Mouse (Mus musculus) E14TG2a.4 (cell line): Measurements from ENCODE around the gene Dnttip2.
"Not testable (repeated sequence)": the region's sequence is repeated elsewhere in the genome, so short reads cannot be mapped to it uniquely, and the experiment has no call there.

Experiments
- H3K27me3 ChIP-seq: 2 replicates; pipeline ENCODE4 v1.6.1; 2014; ENCODE audit warnings: low read length, control low read depth; ENCODE audit not compliant: insufficient read depth
- H3K36me3 ChIP-seq: 2 replicates; pipeline ENCODE4 v1.6.1; 2014; ENCODE audit warnings: low read length, control low read depth; ENCODE audit not compliant: insufficient read depth
- H3K4me1 ChIP-seq: replicated peaks from 2 replicates; pipeline ENCODE4 v1.6.1; 2014; ENCODE audit warnings: low read depth, low read length, control low read depth
- H3K4me3 ChIP-seq: replicated peaks from 2 replicates; pipeline ENCODE4 v1.5.1; 2014; ENCODE audit warnings: mild to moderate bottlenecking, low read length
- H3K9me3 ChIP-seq: 2 replicates; pipeline ENCODE4 v1.6.1; 2014; ENCODE audit warnings: low read length, control low read depth
- CTCF ChIP-seq: conservative IDR thresholded peaks from 2 replicates; pipeline ENCODE4 v1.5.1; 2014; ENCODE audit warnings: low read length
- NANOG ChIP-seq: IDR thresholded peaks from 2 replicates; pipeline ENCODE4 v1.6.1; 2014; ENCODE audit warnings: borderline replicate concordance, low read length, mixed read lengths
- POU5F1 ChIP-seq: IDR thresholded peaks from 2 replicates; pipeline ENCODE4 v1.6.1; 2014; ENCODE audit warnings: low read length, borderline replicate concordance

Gene Dnttip2

GRCm38 (mm10) chr3:122274241-122275024 lies at the start of gene Dnttip2:
TSS of gene Dnttip2 (plus strand) at chr3:122274388.
- H3K9me3 ChIP-seq, result no peaks in the 10 kb centered on the region
- peak within 1 kb of the TSS; percentile 100 for H3K4me3 ChIP-seq
- H3K4me1 ChIP-seq, result peaks cover 64% of the 10 kb centered on the region
- TF ChIP-seq CTCF (no peak), POU5F1 (no peak), NANOG (no peak)
- no peaks in the 10 kb centered on the region for H3K27me3 ChIP-seq
- H3K36me3 ChIP-seq, result peaks cover 45% of the 10 kb centered on the region

- H3K9me3 ChIP-seq, H3K4me1 ChIP-seq, H3K27me3 ChIP-seq, H3K36me3 ChIP-seq, H3K4me3 ChIP-seq: not testable (repeated sequence)
These were observed 47.2 kb upstream of the Dnttip2 start for GRCm38 (mm10) chr3:122226972-122227371.

GRCm38 (mm10) chr3:122235772-122236171 lies 38.4 kb upstream of the Dnttip2 start:
- TF ChIP-seq CTCF, result no peak
- H3K4me1 ChIP-seq, result no peaks in the 10 kb centered on the region
- H3K9me3 ChIP-seq, result no peaks in the 10 kb centered on the region
- H3K27me3 ChIP-seq, result no peaks in the 10 kb centered on the region
- H3K36me3 ChIP-seq, result no peaks in the 10 kb centered on the region
- H3K4me3 ChIP-seq, result no peak overlapping the region

GRCm38 (mm10) chr3:122242876-122243275 lies 31.3 kb upstream of the Dnttip2 start:
- no peaks in the 10 kb centered on the region for H3K27me3 ChIP-seq
- TF ChIP-seq POU5F1, result no peak
- no peak for TF ChIP-seq NANOG
- TF ChIP-seq CTCF, result no peak
- H3K4me1 ChIP-seq, result peaks cover 41% of the 10 kb centered on the region
- H3K9me3 ChIP-seq, result no peaks in the 10 kb centered on the region
- peak overlapping the region; percentile 43 for H3K4me3 ChIP-seq
- H3K36me3 ChIP-seq, result no peaks in the 10 kb centered on the region; the same call in 1 of the 2 replicates

- no peaks in the 10 kb centered on the region for H3K27me3 ChIP-seq
- TF ChIP-seq CTCF (no peak), NANOG (no peak), POU5F1 (no peak)
These were observed 30.6 kb upstream of the Dnttip2 start for GRCm38 (mm10) chr3:122243416-122244167.

GRCm38 (mm10) chr3:122244759-122245158 lies 29.4 kb upstream of the Dnttip2 start:
- peaks cover 51% of the 10 kb centered on the region for H3K4me1 ChIP-seq
- TF ChIP-seq CTCF, result no peak
- no peak for TF ChIP-seq POU5F1
- no peak for TF ChIP-seq NANOG
- H3K36me3 ChIP-seq, result peaks cover 8% of the 10 kb centered on the region
- peak overlapping the region; percentile 53 for H3K4me3 ChIP-seq
- H3K27me3 ChIP-seq, result no peaks in the 10 kb centered on the region
- no peaks in the 10 kb centered on the region for H3K9me3 ChIP-seq

More at GRCm38 (mm10) chr3:122243416-122244167, 30.6 kb upstream of the Dnttip2 start:
- Histone ChIP-seq H3K4me3 (peak overlapping the region; percentile 43), H3K36me3 (peaks cover 2% of the 10 kb centered on the region), H3K4me1 (peaks cover 44% of the 10 kb centered on the region), H3K9me3 (no peaks in the 10 kb centered on the region)

- Histone ChIP-seq H3K36me3 (peaks cover 9% of the 10 kb centered on the region), H3K4me1 (peaks cover 56% of the 10 kb centered on the region), H3K9me3 (no peaks in the 10 kb centered on the region), H3K4me3 (peak within 1 kb of the TSS; percentile 96), H3K27me3 (no peaks in the 10 kb centered on the region)
- TF ChIP-seq POU5F1 (no peak), NANOG (no peak), CTCF (no peak)
These were observed 28.8 kb upstream of the Dnttip2 start, which contains the start of gene Gclm for GRCm38 (mm10) chr3:122245215-122245877. TSS of gene Gclm (plus strand) at chr3:122245557.

GRCm38 (mm10) chr3:122245878-122246332 lies 28.3 kb upstream of the Dnttip2 start:
- H3K9me3 ChIP-seq, result no peaks in the 10 kb centered on the region
- peaks cover 56% of the 10 kb centered on the region for H3K4me1 ChIP-seq
- no peaks in the 10 kb centered on the region for H3K27me3 ChIP-seq
- peak overlapping the region; percentile 96 for H3K4me3 ChIP-seq
- TF ChIP-seq POU5F1 (no peak), NANOG (no peak), CTCF (no peak)
- peaks cover 11% of the 10 kb centered on the region for H3K36me3 ChIP-seq
